Mouse (Mus musculus): ENCODE data around the gene Gm12216. TPM values are rescaled to one million over a fixed set of nuclear protein-coding genes. Genes with fewer than 3 reads are reported as not detected.

Gene Gm12216
- total and polyA plus RNA-seq, 2 experiments from 2014 or later, result 0.77 TPM; not detected in 1

- no peak for TF ChIP-seq CTCF (IDR thresholded peaks at IDR 0.05; ENCODE audit: low read depth)
- Histone ChIP-seq H3K9ac (no peak overlapping the region), H3K9me3 (ENCODE audit: low read length) (no peaks in the 10 kb centered on the region), H3K27me3 (ENCODE audit: insufficient read depth, low read length) (no peaks in the 10 kb centered on the region), H3K4me1 (ENCODE audit: insufficient read depth) (no peaks in the 10 kb centered on the region), H3K36me3 (ENCODE audit: insufficient read depth) (no peaks in the 10 kb centered on the region), H3K4me3 (ENCODE audit: low read depth, low read length) (no peak overlapping the region), H3K4me2 (ENCODE audit: low read depth) (no peak overlapping the region), H3K27ac (ENCODE audit: low read depth, low read length) (no peak overlapping the region)
- DNase-seq (no peak), ATAC-seq (no peak)
- WGBS, result 83% methylated on average over 6 of the region's 6 CpGs
Measured at GRCm38 (mm10) chr11:53839147-53839546, 19.9 kb downstream of the Gm12216 start.

GRCm38 (mm10) chr11:53837731-53838130, 21.3 kb downstream of the Gm12216 start:
- Histone ChIP-seq H3K27me3 (ENCODE audit: insufficient read depth, low read length) (no peaks in the 10 kb centered on the region), H3K36me3 (ENCODE audit: insufficient read depth) (no peaks in the 10 kb centered on the region), H3K9ac (no peak overlapping the region), H3K27ac (ENCODE audit: low read depth, low read length) (no peak overlapping the region), H3K4me2 (ENCODE audit: low read depth) (no peak overlapping the region), H3K4me3 (ENCODE audit: low read depth, low read length) (no peak overlapping the region), H3K4me1 (ENCODE audit: insufficient read depth) (no peaks in the 10 kb centered on the region), H3K9me3 (ENCODE audit: low read length) (no peaks in the 10 kb centered on the region)
- no peak for DNase-seq
- ATAC-seq, result no peak
- WGBS, result 85% methylated on average over 5 of the region's 5 CpGs
- TF ChIP-seq CTCF (IDR thresholded peaks at IDR 0.05; ENCODE audit: low read depth), result no peak

DNA sequence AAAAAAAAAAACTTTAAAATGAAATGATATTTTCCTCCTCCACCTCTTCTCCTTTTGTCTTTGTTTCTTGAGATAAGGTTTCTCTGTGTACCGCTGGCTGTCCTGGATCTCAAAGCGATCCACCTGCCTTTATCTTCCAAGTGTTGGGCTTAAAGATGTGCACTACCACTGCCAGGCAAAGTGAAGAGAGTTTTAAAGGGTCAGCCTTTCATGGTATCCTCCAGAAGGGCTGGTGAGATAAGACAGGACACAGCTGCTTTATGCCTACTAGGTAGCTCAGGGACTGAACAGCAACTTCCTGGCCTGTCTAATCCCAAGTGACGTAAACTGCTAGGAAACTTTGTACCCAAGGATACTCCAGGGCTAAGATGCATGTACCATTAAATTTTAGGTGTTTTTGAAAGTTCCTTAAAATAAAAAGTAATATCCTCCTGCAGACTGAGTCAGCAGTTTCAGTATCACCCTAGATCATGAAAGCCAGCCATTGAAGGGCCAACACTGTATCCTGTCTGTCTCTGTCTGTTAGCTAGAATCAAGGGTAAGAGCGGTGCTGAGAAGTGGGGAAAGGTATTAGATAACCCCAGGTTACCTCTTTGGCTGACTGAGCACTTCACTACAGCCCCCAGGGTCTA, 23.6 kb downstream of the Gm12216 start:
- H3K4me3 ChIP-seq (ENCODE audit: low read depth, low read length), result no peak overlapping the region
- no peak overlapping the region for H3K27ac ChIP-seq (ENCODE audit: low read depth, low read length)
- ATAC-seq (no peak), DNase-seq (no peak)
- no peaks in the 10 kb centered on the region for H3K4me1 ChIP-seq (ENCODE audit: insufficient read depth)
- H3K27me3 ChIP-seq (ENCODE audit: insufficient read depth, low read length), result no peaks in the 10 kb centered on the region
- H3K9me3 ChIP-seq (ENCODE audit: low read length), result no peaks in the 10 kb centered on the region
- H3K9ac ChIP-seq, result no peak overlapping the region
- no peaks in the 10 kb centered on the region for H3K36me3 ChIP-seq (ENCODE audit: insufficient read depth)
- TF ChIP-seq CTCF (IDR thresholded peaks at IDR 0.05; ENCODE audit: low read depth), result no peak
- 89% methylated on average over 4 of the region's 4 CpGs for WGBS
- H3K4me2 ChIP-seq (ENCODE audit: low read depth), result no peak overlapping the region

GRCm38 (mm10) chr11:53825409-53825808, 33.6 kb downstream of the Gm12216 start:
- Histone ChIP-seq H3K4me2 (ENCODE audit: low read depth) (no peak overlapping the region), H3K9me3 (ENCODE audit: low read length) (no peaks in the 10 kb centered on the region), H3K27me3 (ENCODE audit: insufficient read depth, low read length) (no peaks in the 10 kb centered on the region), H3K4me3 (ENCODE audit: low read depth, low read length) (no peak overlapping the region), H3K4me1 (ENCODE audit: insufficient read depth) (no peaks in the 10 kb centered on the region), H3K9ac (no peak overlapping the region), H3K36me3 (ENCODE audit: insufficient read depth) (no peaks in the 10 kb centered on the region), H3K27ac (ENCODE audit: low read depth, low read length) (no peak overlapping the region)
- DNase-seq, result no peak
- ATAC-seq, result no peak
- no peak for TF ChIP-seq CTCF (IDR thresholded peaks at IDR 0.05; ENCODE audit: low read depth)
- WGBS, result 89% methylated on average over 4 of the region's 4 CpGs

DNA sequence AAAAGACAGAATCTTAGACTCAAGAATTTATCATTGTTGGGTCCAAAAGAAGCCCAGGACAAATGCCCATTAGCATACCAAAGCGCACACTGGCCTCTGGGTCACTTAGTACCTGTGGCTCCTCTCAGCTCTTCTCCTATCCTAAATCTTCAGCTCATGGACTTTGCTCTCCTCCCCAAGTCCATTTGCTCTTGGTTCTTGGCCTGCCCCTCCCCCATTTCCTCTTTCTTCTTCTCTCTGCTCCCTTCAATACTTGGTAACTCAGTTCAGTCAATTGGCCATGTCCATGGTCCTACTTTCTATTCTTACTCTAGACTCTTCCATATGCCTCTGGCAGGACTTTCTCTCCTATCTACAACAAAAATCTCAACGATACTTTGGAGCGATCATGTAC, 37.1 kb downstream of the Gm12216 start:
- WGBS, result 95% methylated on average over 3 of the region's 3 CpGs
- no peak overlapping the region for H3K4me3 ChIP-seq (ENCODE audit: low read depth, low read length)
- H3K36me3 ChIP-seq (ENCODE audit: insufficient read depth), result no peaks in the 10 kb centered on the region
- no peak overlapping the region for H3K27ac ChIP-seq (ENCODE audit: low read depth, low read length)
- H3K9me3 ChIP-seq (ENCODE audit: low read length), result no peaks in the 10 kb centered on the region
- H3K27me3 ChIP-seq (ENCODE audit: insufficient read depth, low read length), result no peaks in the 10 kb centered on the region
- H3K9ac ChIP-seq, result no peak overlapping the region
- no peak for TF ChIP-seq CTCF (IDR thresholded peaks at IDR 0.05; ENCODE audit: low read depth)
- H3K4me1 ChIP-seq (ENCODE audit: insufficient read depth), result no peaks in the 10 kb centered on the region
- ATAC-seq (no peak), DNase-seq (no peak)
- no peak overlapping the region for H3K4me2 ChIP-seq (ENCODE audit: low read depth)

- no peaks in the 10 kb centered on the region for H3K4me1 ChIP-seq (ENCODE audit: insufficient read depth)
- no peak overlapping the region for H3K4me2 ChIP-seq (ENCODE audit: low read depth)
- no peaks in the 10 kb centered on the region for H3K27me3 ChIP-seq (ENCODE audit: insufficient read depth, low read length)
- 83% methylated on average over 11 of the region's 11 CpGs for WGBS
- no peak for TF ChIP-seq CTCF (IDR thresholded peaks at IDR 0.05; ENCODE audit: low read depth)
- no peaks in the 10 kb centered on the region for H3K9me3 ChIP-seq (ENCODE audit: low read length)
- no peaks in the 10 kb centered on the region for H3K36me3 ChIP-seq (ENCODE audit: insufficient read depth)
- no peak for DNase-seq
- no peak overlapping the region for H3K9ac ChIP-seq
- no peak overlapping the region for H3K4me3 ChIP-seq (ENCODE audit: low read depth, low read length)
- no peak for ATAC-seq
- H3K27ac ChIP-seq (ENCODE audit: low read depth, low read length), result no peak overlapping the region
Measured at GRCm38 (mm10) chr11:53821230-53821944, 37.7 kb downstream of the Gm12216 start.

DNA sequence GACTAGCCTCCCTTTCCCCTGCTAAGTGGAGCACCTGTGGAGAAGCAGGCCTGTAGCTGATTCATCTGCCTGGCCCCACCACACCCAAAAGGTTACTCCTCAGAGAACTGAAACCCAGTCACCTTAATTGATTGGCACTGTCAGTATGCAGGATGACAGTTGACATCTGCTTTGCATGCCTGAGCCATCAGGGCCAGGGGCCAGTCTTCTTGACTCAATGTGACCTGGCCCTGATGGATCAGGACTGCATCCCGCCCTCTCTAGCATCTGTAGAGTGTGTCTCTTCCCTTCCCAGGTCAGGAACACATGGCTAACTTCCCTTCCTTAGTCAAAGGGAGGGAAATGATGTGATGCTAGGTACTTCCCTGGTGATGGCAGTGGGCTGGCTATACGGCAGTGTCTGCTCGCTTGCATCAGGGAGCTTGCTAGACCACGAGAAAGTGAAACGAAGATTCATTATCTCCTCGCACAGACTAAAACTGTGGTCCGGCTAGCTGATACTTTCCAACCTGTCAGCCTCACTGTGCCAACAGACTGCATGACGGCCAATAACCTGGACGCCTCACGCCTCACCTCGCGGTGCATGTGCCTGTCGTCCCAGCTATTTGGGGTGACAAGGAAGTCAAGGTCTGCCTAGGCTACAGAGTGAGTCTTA, 38.4 kb downstream of the Gm12216 start:
- no peak for TF ChIP-seq CTCF (IDR thresholded peaks at IDR 0.05; ENCODE audit: low read depth)
- no peaks in the 10 kb centered on the region for H3K27me3 ChIP-seq (ENCODE audit: insufficient read depth, low read length)
- no peak overlapping the region for H3K9ac ChIP-seq
- H3K9me3 ChIP-seq (ENCODE audit: low read length), result no peaks in the 10 kb centered on the region
- no peak overlapping the region for H3K4me3 ChIP-seq (ENCODE audit: low read depth, low read length)
- no peaks in the 10 kb centered on the region for H3K4me1 ChIP-seq (ENCODE audit: insufficient read depth)
- 91% methylated on average over 13 of the region's 13 CpGs for WGBS
- DNase-seq (no peak), ATAC-seq (no peak)
- no peaks in the 10 kb centered on the region for H3K36me3 ChIP-seq (ENCODE audit: insufficient read depth)
- no peak overlapping the region for H3K27ac ChIP-seq (ENCODE audit: low read depth, low read length)
- H3K4me2 ChIP-seq (ENCODE audit: low read depth), result no peak overlapping the region

Measured in forebrain, postnatal 0 days (tissue).